Mouse (Mus musculus) heart, embryonic 16.5 days (tissue): ENCODE data around the gene E2f8. TPM values are rescaled to one million over a fixed set of nuclear protein-coding genes. Genes with fewer than 3 reads are reported as not detected.

Experiments
- ATAC-seq: fragments of 200-750 bp; cut with Nextera tagmentation; replicated peaks from 2 replicates; pipeline ENCODE4 v1.8.0; 2017; ENCODE audit warnings: moderate number of reproducible peaks; ENCODE audit not compliant: insufficient read depth, low FRiP score; ENCODE audit errors: extremely low read depth
- H3K27ac ChIP-seq: fragments of 300-500 bp; sonication (generic); 2 replicates; pipeline ENCODE4 v1.5.1; 2014; ENCODE audit warnings: mild to moderate bottlenecking, low read length, control low read depth, moderate library complexity
- H3K27me3 ChIP-seq: fragments of 300-500 bp; sonication (generic); 2 replicates; pipeline ENCODE4 v1.6.1; 2014; ENCODE audit warnings: low read length, mixed read lengths; ENCODE audit not compliant: control insufficient read depth, insufficient read depth
- H3K36me3 ChIP-seq: fragments of 300-500 bp; sonication (generic); 2 replicates; pipeline ENCODE4 v1.6.1; 2014; ENCODE audit not compliant: control insufficient read depth, insufficient read depth
- H3K4me1 ChIP-seq: fragments of 300-500 bp; sonication (generic); 2 replicates; pipeline ENCODE4 v1.6.1; 2014; ENCODE audit warnings: low read length, mixed read lengths; ENCODE audit not compliant: control insufficient read depth, insufficient read depth
- H3K4me2 ChIP-seq: fragments of 300-500 bp; sonication (generic); 2 replicates; pipeline ENCODE4 v1.6.1; 2014; ENCODE audit warnings: low read depth, mild to moderate bottlenecking, control low read depth, low read length
- H3K4me3 ChIP-seq: fragments of 300-500 bp; sonication (generic); 2 replicates; pipeline ENCODE4 v1.5.1; 2014; ENCODE audit warnings: mild to moderate bottlenecking, control low read depth, low read length
- H3K9ac ChIP-seq: fragments of 300-500 bp; sonication (generic); 2 replicates; pipeline ENCODE4 v1.6.1; 2014; ENCODE audit warnings: low read length, control low read depth
- H3K9me3 ChIP-seq: fragments of 300-500 bp; sonication (generic); replicated peaks from 2 replicates; pipeline ENCODE4 v1.6.1; 2016; ENCODE audit warnings: low read length; ENCODE audit not compliant: control insufficient read depth
- WGBS: fragments of 180-500 bp; shearing (Covaris S2); extraction: QIAGEN DNeasy Blood & Tissue Kit; methylation state at CpG from one replicate; pipeline ENCODE4 v1.1.7; 2014; 5-methylcytosine and 5-hydroxymethylcytosine counted together
- polyA plus RNA-seq: library from polyadenylated mRNA; unstranded; fragments of >200 nt; fragmentation: Nextera tagmentation; extraction: Ambion mirVana; gene quantifications from 2 replicates; pipeline ENCODE4 v1.2.1, GENCODE M21; 2015

The E2f8 gene
- polyA plus RNA-seq, 1 experiment from 2014 or later, result 17.7 TPM

DNA sequence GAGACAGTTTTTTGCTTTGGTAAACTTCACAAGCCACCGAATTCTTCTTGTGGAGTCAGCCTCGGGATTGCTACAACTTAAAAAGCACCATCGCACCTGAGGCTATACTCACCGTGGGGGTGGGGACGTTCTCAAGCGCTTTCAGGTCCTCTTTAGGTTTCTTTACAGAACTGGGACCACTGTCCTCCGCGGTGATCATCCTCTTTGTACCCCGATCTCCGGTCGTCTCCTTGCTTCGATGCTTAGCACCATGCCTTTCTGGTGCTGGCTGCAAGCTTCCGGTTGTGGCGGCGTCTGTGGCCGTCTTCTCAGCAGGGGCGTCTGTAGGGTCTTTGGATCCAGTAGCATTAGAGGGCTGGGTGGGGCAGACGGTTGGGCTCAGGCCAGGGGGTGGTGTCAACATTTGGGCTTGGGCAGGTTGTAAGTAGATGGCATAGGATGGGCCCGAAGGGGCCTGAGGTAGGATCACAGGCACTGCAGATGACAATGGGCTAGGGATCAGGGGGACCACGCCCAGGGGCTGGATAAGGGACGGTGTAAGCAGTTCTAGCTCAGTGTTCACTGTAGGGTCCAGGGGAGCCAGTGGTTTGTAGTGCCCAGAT, 10.7 kb downstream of the E2f8 start:
- no peaks in the 10 kb centered on the region for H3K9me3 ChIP-seq

DNA sequence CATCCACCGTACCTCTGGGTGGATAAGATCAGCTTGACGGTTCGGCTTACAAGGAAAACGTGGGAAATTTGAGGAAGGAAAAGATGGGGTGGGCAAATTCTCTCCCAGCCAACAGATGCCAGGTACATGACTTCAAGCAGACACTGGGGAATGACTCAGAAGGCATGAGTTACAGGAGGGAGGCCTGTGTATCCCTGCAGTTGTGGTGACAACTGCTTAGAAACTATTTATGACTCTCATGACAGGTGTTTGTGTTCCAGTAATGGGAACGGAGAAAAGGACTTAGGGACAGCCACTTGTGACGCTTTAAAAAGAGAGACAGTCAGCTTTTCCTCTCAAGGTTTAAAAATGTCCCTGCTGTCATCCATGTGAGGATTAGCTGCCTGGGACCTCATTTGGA, 11.3 kb downstream of the E2f8 start:
- Histone ChIP-seq H3K27ac (no peak overlapping the region), H3K4me2 (no peak overlapping the region), H3K27me3 (no peaks in the 10 kb centered on the region), H3K9ac (no peak overlapping the region), H3K4me1 (no peaks in the 10 kb centered on the region; the same call in 1 of the 2 replicates), H3K36me3 (peaks cover 75% of the 10 kb centered on the region), H3K4me3 (no peak overlapping the region), H3K9me3 (no peaks in the 10 kb centered on the region)
- WGBS, result 73% methylated on average over 6 of the region's 6 CpGs
- ATAC-seq, result no peak

More for the DNA sequence above, 10.7 kb downstream of the E2f8 start:
- Histone ChIP-seq H3K4me1 (no peaks in the 10 kb centered on the region; the same call in 1 of the 2 replicates), H3K9ac (no peak overlapping the region), H3K4me3 (no peak overlapping the region), H3K27me3 (no peaks in the 10 kb centered on the region), H3K4me2 (no peak overlapping the region), H3K27ac (no peak overlapping the region), H3K36me3 (peaks cover 77% of the 10 kb centered on the region)
- ATAC-seq, result no peak
- 95% methylated on average over 21 of the region's 21 CpGs for WGBS

DNA sequence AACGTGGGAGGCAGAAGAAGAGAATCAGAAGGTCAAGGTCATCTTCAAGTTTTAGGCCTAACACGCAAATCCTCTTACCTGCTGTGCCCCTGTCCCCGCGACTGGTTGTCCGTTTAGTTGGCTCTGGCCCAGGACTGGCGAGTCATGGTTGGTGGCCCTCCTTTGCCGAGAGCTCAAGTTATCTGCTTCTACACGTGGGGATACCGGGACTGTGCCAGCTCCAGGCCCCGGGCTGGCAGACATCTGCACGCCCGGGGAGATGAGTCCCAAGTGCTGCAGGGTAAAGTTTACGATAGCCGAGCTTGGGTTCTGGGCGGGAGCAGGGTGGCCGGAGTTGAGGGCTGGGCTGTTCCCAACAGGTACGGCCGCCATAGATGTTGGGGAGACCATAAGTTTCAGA, 13.8 kb downstream of the E2f8 start:
- no peak overlapping the region for H3K4me3 ChIP-seq
- WGBS, result 80% methylated on average over 18 of the region's 18 CpGs
- no peak overlapping the region for H3K4me2 ChIP-seq
- H3K27me3 ChIP-seq, result no peaks in the 10 kb centered on the region
- H3K36me3 ChIP-seq, result peaks cover 52% of the 10 kb centered on the region
- H3K9ac ChIP-seq, result no peak overlapping the region
- no peak overlapping the region for H3K27ac ChIP-seq
- no peak for ATAC-seq
- no peaks in the 10 kb centered on the region for H3K9me3 ChIP-seq
- H3K4me1 ChIP-seq, result no peaks in the 10 kb centered on the region

DNA sequence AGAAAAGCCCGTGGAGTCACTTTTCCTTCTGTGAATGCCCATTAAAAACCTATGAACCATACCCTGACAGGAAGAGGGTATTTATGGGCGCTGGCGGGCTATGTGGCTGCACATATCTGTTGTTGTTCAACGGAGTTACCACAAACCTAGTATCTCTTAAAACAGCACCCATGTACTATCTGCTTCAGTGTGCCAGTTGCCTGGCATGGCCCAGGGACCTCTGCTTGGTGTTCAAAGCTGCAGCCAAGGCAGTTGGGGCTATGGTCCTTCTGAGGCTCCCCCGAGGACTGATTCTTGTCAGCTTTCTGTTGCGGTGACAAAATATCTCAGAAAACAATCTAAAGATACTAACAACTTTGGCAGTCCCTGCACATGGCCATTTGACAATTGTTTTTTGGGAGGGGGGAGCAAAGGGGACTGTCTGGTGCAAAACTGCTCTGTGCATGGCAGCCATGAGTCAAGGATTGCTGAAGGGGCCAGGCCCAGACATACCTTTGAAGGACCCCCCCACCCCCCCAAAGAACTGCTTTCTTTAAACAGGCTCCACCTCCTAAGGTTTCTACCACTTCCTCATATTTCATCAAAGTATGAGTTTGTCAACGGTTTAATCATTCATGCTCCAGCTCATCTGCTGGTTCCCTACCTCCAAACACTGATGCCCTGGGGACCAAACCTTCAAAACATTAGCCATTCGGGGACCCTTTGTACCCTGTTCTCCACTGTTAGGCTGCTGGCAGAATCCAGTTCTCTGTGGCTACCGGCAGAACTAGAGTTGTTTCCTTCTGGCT, 16.5 kb downstream of the E2f8 start:
- H3K4me3 ChIP-seq, result no peak overlapping the region
- no peak overlapping the region for H3K9ac ChIP-seq
- no peaks in the 10 kb centered on the region for H3K27me3 ChIP-seq
- ATAC-seq, result no peak
- no peak overlapping the region for H3K4me2 ChIP-seq
- peaks cover 5% of the 10 kb centered on the region for H3K4me1 ChIP-seq
- no peak overlapping the region for H3K27ac ChIP-seq
- 83% methylated on average over 9 of the region's 9 CpGs for WGBS
- peaks cover 29% of the 10 kb centered on the region for H3K36me3 ChIP-seq
- no peaks in the 10 kb centered on the region for H3K9me3 ChIP-seq

DNA sequence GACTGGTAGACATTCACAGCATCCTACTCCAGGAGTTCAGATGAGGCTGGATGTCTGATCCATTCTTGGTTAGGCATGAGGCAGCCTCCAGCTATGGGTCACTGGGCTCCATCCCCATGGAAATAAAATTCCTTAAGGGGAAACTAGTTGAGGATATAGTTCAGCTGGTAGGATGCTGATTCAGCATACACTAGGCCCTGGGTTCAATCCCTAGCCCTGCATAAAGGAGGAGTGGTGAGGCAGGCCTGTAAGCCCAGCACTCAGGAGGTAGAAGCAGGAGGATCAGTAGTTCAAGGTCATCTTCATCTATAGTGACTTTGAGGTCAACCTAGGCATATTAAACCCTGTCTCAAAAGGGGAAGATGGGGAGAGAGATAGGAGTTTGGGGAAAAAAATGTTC, 17.2 kb downstream of the E2f8 start:
- peaks cover 24% of the 10 kb centered on the region for H3K36me3 ChIP-seq
- H3K9me3 ChIP-seq, result no peaks in the 10 kb centered on the region
- no peak overlapping the region for H3K9ac ChIP-seq
- peaks cover 6% of the 10 kb centered on the region for H3K4me1 ChIP-seq
- ATAC-seq, result no peak
- no peak overlapping the region for H3K4me2 ChIP-seq
- H3K27ac ChIP-seq, result no peak overlapping the region
- no peaks in the 10 kb centered on the region for H3K27me3 ChIP-seq
- H3K4me3 ChIP-seq, result no peak overlapping the region

DNA sequence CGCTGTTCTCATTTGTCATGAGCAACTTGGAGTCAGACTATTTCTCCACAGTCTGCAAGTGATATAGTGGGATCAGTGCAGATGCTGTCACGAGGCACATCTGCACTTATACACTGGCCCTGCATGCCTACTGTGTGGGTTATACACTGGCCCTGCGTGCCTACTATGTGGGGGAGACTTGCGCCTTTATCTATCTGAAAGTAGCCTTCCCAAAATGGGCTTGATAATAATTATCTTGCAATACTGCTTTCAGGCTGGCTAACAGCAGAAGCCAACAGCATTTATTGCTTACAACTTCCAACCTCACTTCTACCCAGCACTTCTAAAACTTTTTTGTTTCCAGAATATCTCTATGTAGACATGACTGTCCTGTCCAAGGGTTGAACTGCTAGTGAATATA, 19.6 kb downstream of the E2f8 start:
- no peak for ATAC-seq
- Histone ChIP-seq H3K9me3 (no peaks in the 10 kb centered on the region), H3K4me3 (no peak overlapping the region), H3K36me3 (peaks cover 6% of the 10 kb centered on the region; the same call in 1 of the 2 replicates), H3K27ac (no peak overlapping the region), H3K4me1 (peaks cover 9% of the 10 kb centered on the region), H3K4me2 (no peak overlapping the region), H3K27me3 (no peaks in the 10 kb centered on the region), H3K9ac (no peak overlapping the region)
- 82% methylated on average over 4 of the region's 4 CpGs for WGBS

DNA sequence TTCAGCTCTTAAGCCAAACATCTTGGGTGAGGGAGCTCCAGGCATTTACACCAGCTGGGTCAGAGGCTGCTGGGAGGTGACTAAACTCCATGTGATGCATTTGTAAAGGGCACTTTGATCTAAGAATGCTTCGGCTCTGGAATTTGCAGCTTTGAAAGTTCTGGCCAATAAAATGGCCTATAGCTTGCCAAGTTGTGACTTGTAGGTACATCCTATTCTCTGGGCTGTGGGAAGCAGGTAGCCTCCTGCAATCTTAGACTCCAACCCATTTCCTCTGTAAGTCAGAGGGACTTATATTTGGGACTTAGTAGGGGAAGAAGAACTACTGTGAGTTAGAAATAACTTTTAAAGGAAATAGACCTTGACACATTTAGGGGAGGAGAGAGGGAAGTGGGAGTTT, 20.4 kb downstream of the E2f8 start:
- no peak overlapping the region for H3K27ac ChIP-seq
- no peak overlapping the region for H3K9ac ChIP-seq
- WGBS, result 27% methylated on average over 1 of the region's 1 CpGs
- no peak overlapping the region for H3K4me3 ChIP-seq
- peaks cover 4% of the 10 kb centered on the region; the same call in 1 of the 2 replicates for H3K36me3 ChIP-seq
- peaks cover 12% of the 10 kb centered on the region for H3K4me1 ChIP-seq
- no peak overlapping the region for H3K4me2 ChIP-seq
- H3K27me3 ChIP-seq, result no peaks in the 10 kb centered on the region
- H3K9me3 ChIP-seq, result no peaks in the 10 kb centered on the region
- no peak for ATAC-seq

DNA sequence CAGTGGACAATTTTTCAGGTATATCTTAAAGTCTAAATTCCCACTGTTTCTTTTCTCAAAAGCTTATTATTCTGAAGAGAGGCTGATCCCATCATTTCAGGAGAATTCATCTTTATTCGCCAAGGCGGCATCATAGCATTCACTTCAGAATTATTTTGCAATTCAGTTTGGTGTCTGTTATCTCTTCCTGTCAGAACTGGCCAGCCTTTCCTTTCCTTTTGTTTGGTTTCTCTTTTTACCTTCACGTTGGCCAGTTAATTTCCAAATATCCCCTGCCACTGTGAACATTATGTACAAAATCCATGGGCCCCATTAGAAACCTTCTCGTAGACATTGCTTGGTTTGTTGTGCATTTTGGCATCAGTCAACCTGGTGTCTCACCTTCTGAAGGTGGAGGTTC, 22.0 kb downstream of the E2f8 start:
- peaks cover 14% of the 10 kb centered on the region for H3K4me1 ChIP-seq
- H3K4me3 ChIP-seq, result no peak overlapping the region
- 64% methylated on average over 4 of the region's 4 CpGs for WGBS
- ATAC-seq, result no peak
- H3K36me3 ChIP-seq, result no peaks in the 10 kb centered on the region
- no peak overlapping the region for H3K4me2 ChIP-seq
- no peaks in the 10 kb centered on the region for H3K9me3 ChIP-seq
- no peaks in the 10 kb centered on the region for H3K27me3 ChIP-seq
- no peak overlapping the region for H3K27ac ChIP-seq
- H3K9ac ChIP-seq, result no peak overlapping the region

DNA sequence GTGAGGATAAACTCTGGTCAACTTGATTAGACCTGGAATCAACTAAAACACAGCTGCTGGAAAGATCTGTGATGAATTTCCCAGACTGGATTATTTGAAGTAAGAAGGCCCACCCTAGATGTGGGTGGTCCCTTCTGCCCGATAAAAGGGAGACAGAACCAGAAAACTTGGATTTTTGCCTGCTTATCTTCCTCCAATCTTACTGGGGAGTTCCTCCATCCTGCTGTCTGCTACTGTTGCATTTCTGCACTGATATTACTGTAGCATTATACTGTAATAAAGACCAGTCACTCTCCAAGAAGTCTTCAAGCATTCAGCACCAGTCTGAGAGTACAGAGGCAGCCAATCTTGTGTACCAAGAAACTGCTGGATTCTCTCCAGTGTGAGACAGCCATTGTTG, 23.1 kb downstream of the E2f8 start:
- WGBS, result 65% methylated on average over 1 of the region's 1 CpGs
- no peak overlapping the region for H3K9ac ChIP-seq
- H3K4me1 ChIP-seq, result peaks cover 20% of the 10 kb centered on the region
- no peaks in the 10 kb centered on the region for H3K27me3 ChIP-seq
- H3K4me2 ChIP-seq, result no peak overlapping the region
- H3K36me3 ChIP-seq, result no peaks in the 10 kb centered on the region
- no peak overlapping the region for H3K4me3 ChIP-seq
- ATAC-seq, result no peak
- H3K27ac ChIP-seq, result no peak overlapping the region
- H3K9me3 ChIP-seq, result no peaks in the 10 kb centered on the region
